Mouse (Mus musculus): ENCODE data around the gene Dnase1l1.

Gene Dnase1l1

GRCm38 (mm10) chrX:74270062-74270901 is 11.9 kb downstream of the Dnase1l1 start, which contains the start of gene Rpl10:
Rpl10 (plus strand) TSS chrX:74270812.
- peak; percentile 87 to 88 for DNase-seq (ENCODE audit: low spot score in 2 of 2)

GRCm38 (mm10) chrX:74269736-74270061 is 12.4 kb downstream of the Dnase1l1 start:
- DNase-seq (ENCODE audit: low spot score in 2 of 2): no peak

- DNase-seq (ENCODE audit: low spot score in 2 of 2): no peak
Measured at GRCm38 (mm10) chrX:74257746-74258145, 24.4 kb downstream of the Dnase1l1 start.

GRCm38 (mm10) chrX:74254888-74255565 is 27.1 kb downstream of the Dnase1l1 start:
- DNase-seq (ENCODE audit: low spot score in 2 of 2): no peak

- peak; percentile 84 to 85 for DNase-seq (ENCODE audit: low spot score in 2 of 2)
Measured at GRCm38 (mm10) chrX:74254153-74254887, 27.8 kb downstream of the Dnase1l1 start, which contains the start of gene Emd. Emd (plus strand) TSS chrX:74254687.

- peak; percentile 68 to 75 for DNase-seq (ENCODE audit: low spot score in 2 of 2)
Measured at GRCm38 (mm10) chrX:74249615-74250014, 32.5 kb downstream of the Dnase1l1 start, which contains the start of gene Flna. Flna (minus strand) TSS chrX:74249820.

- peak in 1 of 2 experiments; percentile 50 for DNase-seq (ENCODE audit: low spot score in 2 of 2)
Measured at GRCm38 (mm10) chrX:74248651-74249050, 33.5 kb downstream of the Dnase1l1 start.

GRCm38 (mm10) chrX:74246693-74247092 is 35.4 kb downstream of the Dnase1l1 start:
- peak in 1 of 2 experiments; percentile 23 for DNase-seq (ENCODE audit: low spot score in 2 of 2)

GRCm38 (mm10) chrX:74246213-74246681 is 35.9 kb downstream of the Dnase1l1 start:
- peak; percentile 81 to 83 for DNase-seq (ENCODE audit: low spot score in 2 of 2)

GRCm38 (mm10) chrX:74245687-74246086 is 36.5 kb downstream of the Dnase1l1 start:
- DNase-seq (ENCODE audit: low spot score in 2 of 2): peak; percentile 74 to 82

- no peak for DNase-seq (ENCODE audit: low spot score in 2 of 2)
Measured at GRCm38 (mm10) chrX:74245107-74245506, 37.0 kb downstream of the Dnase1l1 start.

GRCm38 (mm10) chrX:74244614-74245083 is 37.5 kb downstream of the Dnase1l1 start:
- DNase-seq (ENCODE audit: low spot score in 2 of 2): peak in 1 of 2 experiments; percentile 61

GRCm38 (mm10) chrX:74243807-74244206 is 38.3 kb downstream of the Dnase1l1 start:
- DNase-seq (ENCODE audit: low spot score in 2 of 2): no peak

- no peak for DNase-seq (ENCODE audit: low spot score in 2 of 2)
Measured at GRCm38 (mm10) chrX:74243396-74243795, 38.7 kb downstream of the Dnase1l1 start.

- no peak for DNase-seq (ENCODE audit: low spot score in 2 of 2)
Measured at GRCm38 (mm10) chrX:74240332-74240731, 41.8 kb downstream of the Dnase1l1 start.

GRCm38 (mm10) chrX:74233196-74233595 is 48.9 kb downstream of the Dnase1l1 start:
- no peak for DNase-seq (ENCODE audit: low spot score in 2 of 2)

GRCm38 (mm10) chrX:74230038-74230437 is 52.1 kb downstream of the Dnase1l1 start:
- DNase-seq (ENCODE audit: low spot score in 2 of 2): no peak

Measured in urinary bladder, postnatal 4 days (tissue).